Mouse (Mus musculus): ENCODE measurements around the gene Zbtb41. TPM values are rescaled to one million over a fixed set of nuclear protein-coding genes. Genes with fewer than 3 reads are reported as not detected.
"Not testable (repeated sequence)": the region's sequence is repeated elsewhere in the genome, so short reads cannot be mapped to it uniquely, and the experiment has no call there.

Gene Zbtb41
- total and polyA plus RNA-seq, 3 experiments: 0.76 to 29.4 (median 29.3) TPM

DNA sequence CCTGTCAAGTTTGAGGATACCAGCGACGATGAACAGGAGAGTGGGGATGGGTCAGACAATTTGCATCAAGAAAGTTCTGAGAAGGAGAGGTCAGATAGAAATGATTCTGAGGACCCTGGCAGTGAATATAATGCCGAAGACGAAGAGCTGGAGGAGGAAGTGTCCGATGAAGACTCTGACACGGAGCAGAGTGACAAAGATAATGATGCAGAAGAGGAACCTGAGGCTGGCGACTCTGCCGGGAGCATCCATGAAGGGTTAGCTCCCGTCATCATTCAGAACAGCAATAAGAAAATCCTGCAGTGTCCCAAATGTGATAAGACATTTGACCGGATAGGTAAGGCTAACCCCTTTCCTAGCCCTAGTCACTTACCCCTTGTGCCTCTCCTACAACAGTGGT is 1.8 kb downstream of the Zbtb41 start:
- peaks cover 51% of the 10 kb centered on the region for H3K4me1 ChIP-seq (ENCODE audit: insufficient read depth, low read depth, low read length)
- no peak for TF ChIP-seq GATA1 (IDR thresholded peaks at IDR 0.05; ENCODE audit: borderline replicate concordance, low read length)
- no peak for TF ChIP-seq TAL1 (conservative IDR thresholded peaks at IDR 0.05; ENCODE audit: low read depth, low read length)
- TF ChIP-seq POLR2AphosphoS5 (IDR thresholded peaks at IDR 0.05; ENCODE audit: insufficient replicate concordance, low read depth, low read length): no peak
- TF ChIP-seq CTCF (IDR thresholded peaks at IDR 0.05; ENCODE audit: low read depth, low read length): no peak
- H3K9me3 ChIP-seq (replicated peaks): no peaks in the 10 kb centered on the region
- DNase-seq (ENCODE audit: low spot score) (no peak), ATAC-seq (ENCODE audit: extremely low read depth, insufficient number of reproducible peaks, low FRiP score, poor library complexity, severe bottlenecking) (no peak)
- peaks cover 30% of the 10 kb centered on the region for H3K36me3 ChIP-seq (replicated peaks)
- H3K27me3 ChIP-seq (ENCODE audit: insufficient read depth, low read length): no peaks in the 10 kb centered on the region
- peak overlapping the region; percentile 88 for H3K4me3 ChIP-seq (ENCODE audit: low read depth, low read length)

DNA sequence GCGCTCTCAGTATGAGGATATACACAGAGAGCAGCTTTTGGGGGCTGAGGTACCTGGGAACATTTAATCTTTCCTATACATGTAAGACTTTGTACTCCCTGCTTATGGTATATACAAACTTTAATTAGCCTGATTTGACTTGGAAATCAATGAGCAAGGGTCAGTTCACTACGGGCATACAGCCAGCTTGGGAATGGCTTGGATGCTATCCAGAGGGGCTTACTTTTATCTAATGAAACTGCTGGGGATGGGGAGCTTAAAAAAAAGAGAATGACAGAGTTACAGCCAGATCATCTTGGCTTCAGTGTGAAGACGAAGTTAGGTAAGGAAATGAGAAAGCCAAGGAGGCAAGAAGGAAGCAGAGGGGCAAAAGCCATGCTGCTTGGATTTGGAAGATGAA is 2.9 kb downstream of the Zbtb41 start:
- DNase-seq (ENCODE audit: low spot score) (no peak), ATAC-seq (ENCODE audit: extremely low read depth, insufficient number of reproducible peaks, low FRiP score, poor library complexity, severe bottlenecking) (no peak)
- no peaks in the 10 kb centered on the region for H3K9me3 ChIP-seq (replicated peaks)
- H3K4me1 ChIP-seq (ENCODE audit: insufficient read depth, low read depth, low read length): peaks cover 56% of the 10 kb centered on the region
- peak overlapping the region; percentile 38; the same call in 1 of the 2 replicates for H3K4me3 ChIP-seq (ENCODE audit: low read depth, low read length)
- H3K27me3 ChIP-seq (ENCODE audit: insufficient read depth, low read length): no peaks in the 10 kb centered on the region
- H3K36me3 ChIP-seq (replicated peaks): peaks cover 37% of the 10 kb centered on the region
- TF ChIP-seq TAL1 (conservative IDR thresholded peaks at IDR 0.05; ENCODE audit: low read depth, low read length) (no peak), POLR2AphosphoS5 (IDR thresholded peaks at IDR 0.05; ENCODE audit: insufficient replicate concordance, low read depth, low read length) (no peak), CTCF (IDR thresholded peaks at IDR 0.05; ENCODE audit: low read depth, low read length) (no peak), GATA2 (IDR thresholded peaks at IDR 0.05; ENCODE audit: borderline replicate concordance, low read depth, low read length) (no peak), GATA1 (IDR thresholded peaks at IDR 0.05; ENCODE audit: borderline replicate concordance, low read length) (no peak)

DNA sequence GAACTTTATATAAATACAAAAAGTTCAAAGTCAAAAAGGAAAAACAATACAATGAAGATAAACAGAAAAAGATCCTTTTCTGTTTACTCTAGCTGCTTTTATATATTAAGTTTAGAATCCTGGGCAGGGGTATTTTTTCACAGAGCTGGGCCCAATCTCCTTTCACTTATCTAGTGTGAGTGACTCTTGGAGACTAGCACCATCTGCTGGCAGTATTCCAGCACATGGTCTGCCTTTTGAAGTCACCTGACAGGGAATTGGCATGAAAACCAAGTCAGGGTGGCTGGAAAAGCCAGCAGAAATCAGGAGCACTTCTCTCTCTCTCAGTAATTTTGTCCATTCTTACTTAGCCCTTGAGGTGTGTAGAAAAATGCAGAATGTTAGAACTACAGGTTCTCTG is 16.3 kb downstream of the Zbtb41 start:
- no peak overlapping the region for H3K4me3 ChIP-seq (ENCODE audit: low read depth, low read length)
- TF ChIP-seq CTCF (IDR thresholded peaks at IDR 0.05; ENCODE audit: low read depth, low read length): no peak
- TF ChIP-seq GATA2 (IDR thresholded peaks at IDR 0.05; ENCODE audit: borderline replicate concordance, low read depth, low read length): no peak
- no peak for TF ChIP-seq TAL1 (conservative IDR thresholded peaks at IDR 0.05; ENCODE audit: low read depth, low read length)
- TF ChIP-seq GATA1 (IDR thresholded peaks at IDR 0.05; ENCODE audit: borderline replicate concordance, low read length): no peak
- no peak for TF ChIP-seq POLR2AphosphoS5 (IDR thresholded peaks at IDR 0.05; ENCODE audit: insufficient replicate concordance, low read depth, low read length)
- H3K36me3 ChIP-seq (replicated peaks): peaks cover 74% of the 10 kb centered on the region
- DNase-seq (ENCODE audit: low spot score) (no peak), ATAC-seq (ENCODE audit: extremely low read depth, insufficient number of reproducible peaks, low FRiP score, poor library complexity, severe bottlenecking) (peak; percentile 68)
- no peaks in the 10 kb centered on the region for H3K27me3 ChIP-seq (ENCODE audit: insufficient read depth, low read length)
- no peaks in the 10 kb centered on the region for H3K9me3 ChIP-seq (replicated peaks)
- peaks cover 3% of the 10 kb centered on the region for H3K4me1 ChIP-seq (ENCODE audit: insufficient read depth, low read depth, low read length)

DNA sequence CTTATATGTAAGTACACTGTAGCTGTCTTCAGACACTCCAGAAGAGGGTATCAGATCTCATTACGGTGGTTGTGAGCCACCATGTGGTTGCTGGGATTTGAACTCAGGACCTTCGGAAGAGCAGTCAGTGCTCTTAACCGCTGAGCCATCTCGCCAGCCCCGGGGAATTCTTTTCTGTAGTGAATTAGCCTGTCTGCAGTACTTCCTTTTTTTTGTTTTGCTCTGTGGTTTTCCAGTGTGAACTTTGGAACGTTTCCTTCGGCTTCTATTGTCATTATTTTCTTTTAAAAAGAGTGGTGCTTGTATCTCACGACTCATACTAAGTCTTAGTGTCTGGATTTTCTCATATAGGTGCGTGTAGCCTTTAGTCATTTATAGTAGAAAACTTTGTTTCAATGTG is 21.0 kb downstream of the Zbtb41 start:
- not testable (repeated sequence) for ATAC-seq (ENCODE audit: extremely low read depth, insufficient number of reproducible peaks, low FRiP score, poor library complexity, severe bottlenecking); H3K27me3 ChIP-seq (ENCODE audit: insufficient read depth, low read length); H3K4me3 ChIP-seq (ENCODE audit: low read depth, low read length); DNase-seq (ENCODE audit: low spot score); H3K9me3 ChIP-seq (replicated peaks); H3K4me1 ChIP-seq (ENCODE audit: insufficient read depth, low read depth, low read length)
- H3K36me3 ChIP-seq (replicated peaks): peaks cover 66% of the 10 kb centered on the region

DNA sequence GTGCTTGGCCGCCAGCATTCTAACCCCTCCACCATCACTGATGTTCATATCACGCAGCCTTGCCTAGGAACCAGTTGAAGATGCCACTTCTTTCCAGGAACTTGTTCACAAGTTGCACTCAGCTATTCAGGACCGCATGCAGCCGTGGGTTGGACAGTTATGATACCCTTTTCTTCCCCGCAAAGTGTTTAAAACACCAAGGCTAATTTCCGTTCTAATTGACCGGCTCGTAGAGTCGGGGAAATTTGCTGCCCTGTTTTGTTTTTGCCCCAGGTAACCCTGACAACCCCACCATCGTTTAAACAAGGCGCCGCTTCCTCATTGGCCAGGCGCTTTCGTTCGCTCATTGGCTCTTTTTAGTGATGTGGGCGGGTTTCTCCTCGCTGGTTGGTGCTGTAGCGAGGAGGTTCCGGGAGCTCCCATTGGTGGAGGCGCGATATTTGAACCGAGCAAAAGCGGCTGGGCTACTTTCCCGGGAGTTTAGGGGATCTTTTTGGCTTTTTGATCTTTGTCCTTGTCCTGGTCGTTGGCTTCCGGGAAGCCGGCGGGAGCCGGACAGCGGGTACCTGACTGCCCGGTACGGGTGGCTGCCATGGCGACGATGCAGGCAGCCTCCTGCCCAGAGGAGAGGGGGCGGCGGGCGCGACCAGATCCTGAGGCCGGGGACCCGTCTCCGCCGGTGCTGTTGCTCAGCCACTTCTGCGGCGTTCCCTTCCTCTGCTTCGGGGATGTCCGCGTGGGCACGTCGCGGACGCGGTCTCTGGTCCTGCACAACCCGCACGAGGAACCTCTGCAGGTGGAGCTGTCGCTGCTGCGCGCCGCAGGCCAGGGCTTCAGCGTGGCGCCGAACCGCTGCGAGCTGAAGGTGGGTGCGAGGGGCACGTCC is 32.5 kb downstream of the Zbtb41 start, which contains the start of gene Aspm:
Aspm (plus strand) TSS at position 433 of the 886 bp plus-strand sequence.
- TF ChIP-seq CTCF (IDR thresholded peaks at IDR 0.05; ENCODE audit: low read depth, low read length): no peak
- TF ChIP-seq GATA1 (IDR thresholded peaks at IDR 0.05; ENCODE audit: borderline replicate concordance, low read length): no peak
- no peak for TF ChIP-seq POLR2AphosphoS5 (IDR thresholded peaks at IDR 0.05; ENCODE audit: insufficient replicate concordance, low read depth, low read length)
- no peak for TF ChIP-seq GATA2 (IDR thresholded peaks at IDR 0.05; ENCODE audit: borderline replicate concordance, low read depth, low read length)
- TF ChIP-seq TAL1 (conservative IDR thresholded peaks at IDR 0.05; ENCODE audit: low read depth, low read length): no peak
- H3K4me1 ChIP-seq (ENCODE audit: insufficient read depth, low read depth, low read length): peaks cover 33% of the 10 kb centered on the region
- ATAC-seq (ENCODE audit: extremely low read depth, insufficient number of reproducible peaks, low FRiP score, poor library complexity, severe bottlenecking) (peak; percentile 98), DNase-seq (ENCODE audit: low spot score) (peak; percentile 96)
- H3K4me3 ChIP-seq (ENCODE audit: low read depth, low read length): peak within 1 kb of the TSS; percentile 86
- H3K27me3 ChIP-seq (ENCODE audit: insufficient read depth, low read length): no peaks in the 10 kb centered on the region
- no peaks in the 10 kb centered on the region for H3K9me3 ChIP-seq (replicated peaks)
- H3K36me3 ChIP-seq (replicated peaks): peaks cover 31% of the 10 kb centered on the region

DNA sequence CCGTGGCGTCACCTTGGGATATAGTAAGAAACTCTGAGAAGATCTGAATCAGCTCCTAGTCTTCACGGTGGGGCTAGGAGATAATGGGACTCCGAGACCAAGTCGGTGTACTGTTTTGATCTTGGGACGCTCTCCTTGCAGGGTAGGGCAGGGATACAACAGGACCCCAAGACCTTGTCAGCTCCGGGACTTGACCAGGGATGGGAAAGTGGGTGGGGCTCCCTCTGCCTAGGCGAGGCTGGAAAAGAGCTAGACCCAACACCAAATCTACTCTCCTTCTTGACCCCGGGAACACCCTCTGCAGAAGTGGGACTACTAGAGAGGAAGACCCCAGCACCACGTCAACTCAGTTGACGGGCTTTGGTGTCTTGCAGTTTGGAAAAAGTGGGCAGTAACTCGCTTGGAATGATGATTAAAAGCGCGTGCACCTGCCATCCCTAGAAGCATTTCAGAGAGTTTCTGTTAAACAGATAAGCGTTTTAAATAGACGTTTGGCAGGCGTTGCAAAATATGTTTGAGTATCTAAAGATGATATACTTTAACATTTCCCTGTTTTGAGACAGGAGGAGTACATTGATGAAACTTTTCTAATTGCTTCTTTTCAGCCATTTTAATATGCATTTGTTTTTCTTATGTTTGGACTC is 33.3 kb downstream of the Zbtb41 start:
- TF ChIP-seq CTCF (IDR thresholded peaks at IDR 0.05; ENCODE audit: low read depth, low read length) (no peak), TAL1 (conservative IDR thresholded peaks at IDR 0.05; ENCODE audit: low read depth, low read length) (no peak), GATA2 (IDR thresholded peaks at IDR 0.05; ENCODE audit: borderline replicate concordance, low read depth, low read length) (no peak), POLR2AphosphoS5 (IDR thresholded peaks at IDR 0.05; ENCODE audit: insufficient replicate concordance, low read depth, low read length) (no peak), GATA1 (IDR thresholded peaks at IDR 0.05; ENCODE audit: borderline replicate concordance, low read length) (no peak)
- Histone ChIP-seq H3K4me1 (ENCODE audit: insufficient read depth, low read depth, low read length) (peaks cover 36% of the 10 kb centered on the region), H3K9me3 (replicated peaks) (no peaks in the 10 kb centered on the region), H3K4me3 (ENCODE audit: low read depth, low read length) (peak overlapping the region; percentile 86), H3K36me3 (replicated peaks) (peaks cover 33% of the 10 kb centered on the region), H3K27me3 (ENCODE audit: insufficient read depth, low read length) (no peaks in the 10 kb centered on the region)
- DNase-seq (ENCODE audit: low spot score) (peak; percentile 41), ATAC-seq (ENCODE audit: extremely low read depth, insufficient number of reproducible peaks, low FRiP score, poor library complexity, severe bottlenecking) (peak; percentile 29)
